Mouse (Mus musculus) midbrain, postnatal 0 days (tissue): Measurements from ENCODE around the gene Lhpp. TPM values are rescaled to one million over a fixed set of nuclear protein-coding genes. Genes with fewer than 3 reads are reported as not detected.

Source experiments
- ATAC-seq: fragments of 200-750 bp; cut with Nextera tagmentation; 2 replicates; pipeline ENCODE4 v1.8.0; 2017; ENCODE audit warnings: moderate number of reproducible peaks, mild to moderate bottlenecking, moderate TSS enrichment, moderate library complexity; ENCODE audit not compliant: low FRiP score
- DNase-seq: peaks from one replicate; pipeline ENCODE4 v3.0.0-alpha.2; 2015; ENCODE audit warnings: low spot score
- H3K27ac ChIP-seq: fragments of 300-500 bp; sonication (generic); 2 replicates; pipeline ENCODE4 v1.5.1; 2014; ENCODE audit warnings: low read depth, mild to moderate bottlenecking, low read length, mixed read lengths
- H3K27me3 ChIP-seq: fragments of 300-500 bp; sonication (generic); 2 replicates; pipeline ENCODE4 v1.6.1; 2014; ENCODE audit warnings: low read length, control low read depth, mixed read lengths; ENCODE audit not compliant: insufficient read depth
- H3K36me3 ChIP-seq: fragments of 300-500 bp; sonication (generic); 2 replicates; pipeline ENCODE4 v1.6.1; 2014; ENCODE audit warnings: low read length, control low read depth, mixed read lengths; ENCODE audit not compliant: insufficient read depth
- H3K4me1 ChIP-seq: fragments of 300-500 bp; sonication (generic); 2 replicates; pipeline ENCODE4 v1.6.1; 2014; ENCODE audit warnings: mild to moderate bottlenecking, control low read depth, antibody characterized with exemption, low read length, mixed read lengths; ENCODE audit not compliant: insufficient read depth
- H3K4me2 ChIP-seq: fragments of 300-500 bp; sonication (generic); 2 replicates; pipeline ENCODE4 v1.6.1; 2014; ENCODE audit warnings: low read depth, mild to moderate bottlenecking, low read length, mixed read lengths; ENCODE audit not compliant: poor library complexity, severe bottlenecking
- H3K4me3 ChIP-seq: fragments of 300-500 bp; sonication (generic); 2 replicates; pipeline ENCODE4 v1.5.1; 2014; ENCODE audit warnings: low read depth, mild to moderate bottlenecking, low read length, moderate library complexity
- H3K9ac ChIP-seq: fragments of 300-500 bp; sonication (generic); replicated peaks from 2 replicates; pipeline ENCODE4 v1.6.1; 2014; ENCODE audit warnings: mild to moderate bottlenecking, low read length, moderate library complexity, mixed read lengths; ENCODE audit not compliant: poor library complexity, severe bottlenecking
- H3K9me3 ChIP-seq: fragments of 300-500 bp; sonication (generic); 2 replicates; pipeline ENCODE4 v1.6.1; 2016; ENCODE audit warnings: low read length, control low read depth
- CTCF ChIP-seq: IDR thresholded peaks from 2 replicates; pipeline ENCODE4 v1.5.1; 2016; ENCODE audit warnings: antibody characterized with exemption, mild to moderate bottlenecking
- whole genome bisulfite sequencing: fragments of 180-500 bp; shearing (Covaris S2); extraction: QIAGEN DNeasy Blood & Tissue Kit; methylation state at CpG from one replicate; pipeline ENCODE4 v1.1.7; 2014; 5-methylcytosine and 5-hydroxymethylcytosine counted together
- polyA plus RNA-seq: library from polyadenylated mRNA; unstranded; fragments of >200 nt; fragmentation: Nextera tagmentation; extraction: Ambion mirVana; gene quantifications from 2 replicates; pipeline ENCODE4 v1.2.1, GENCODE M21; 2015
- total RNA-seq: library from RNA; depleted of rRNA; stranded (reverse); fragments of >200 nt; gene quantifications from 2 replicates; pipeline ENCODE4 v1.2.3, GENCODE M21; 2014

Gene Lhpp
- total and polyA plus RNA-seq, 2 experiments from 2014 or later = 36.2 to 59.2 TPM

DNA sequence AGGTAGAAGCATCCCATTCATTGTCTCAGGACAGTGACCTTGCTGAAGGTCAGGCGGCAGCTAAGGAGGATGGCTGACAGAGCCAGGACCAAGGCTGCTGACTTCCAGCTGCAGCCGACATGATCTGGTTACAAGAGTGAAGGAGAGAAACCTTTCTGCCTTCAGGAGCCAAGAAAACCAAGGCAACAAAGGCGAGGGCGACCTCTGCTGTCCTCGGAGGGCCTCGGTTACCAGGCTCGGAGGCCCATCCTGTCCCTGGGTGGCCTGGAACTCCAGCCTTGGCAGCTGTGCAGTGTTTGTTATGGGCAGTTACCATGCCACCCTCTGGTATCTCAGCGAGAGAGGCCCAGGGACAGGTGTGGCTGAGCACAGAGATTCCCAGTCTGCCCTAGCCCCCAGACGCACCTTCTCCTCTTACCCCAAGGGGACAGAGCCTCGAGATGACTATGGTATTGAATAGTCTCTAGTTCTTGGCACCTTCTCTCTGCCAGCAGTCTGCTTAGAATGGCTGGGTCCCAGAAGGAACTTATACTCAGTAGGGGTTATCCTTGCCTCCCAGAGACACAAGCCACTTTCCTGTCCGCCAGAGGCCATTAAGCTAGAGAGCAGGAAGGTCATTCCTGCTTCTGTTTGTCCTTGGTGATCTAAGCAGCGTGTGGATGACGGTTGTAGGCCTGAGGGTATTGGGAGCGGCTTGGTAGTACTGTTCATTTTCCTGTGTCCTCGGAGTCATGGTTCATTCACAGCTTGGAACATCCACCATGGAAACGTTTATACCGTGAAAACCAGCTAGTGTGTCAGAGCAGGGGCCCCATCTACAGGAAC is 63.7 kb downstream of the Lhpp start:
- H3K9ac ChIP-seq = no peak overlapping the region
- ATAC-seq (no peak), DNase-seq (peak; percentile 67)
- 0 out of 2 replicates have a peak overlapping the region, but pooled peaks have one; percentile 1 for H3K27ac ChIP-seq
- H3K9me3 ChIP-seq = no peaks in the 10 kb centered on the region
- TF ChIP-seq CTCF = 0 out of 2 replicates have a peak, but pooled peaks have one; percentile 24
- 59% methylated on average over 17 of the region's 17 CpGs for WGBS
- H3K4me3 ChIP-seq = no peak overlapping the region
- no peaks in the 10 kb centered on the region; the same call in 1 of the 2 replicates for H3K4me1 ChIP-seq
- no peak overlapping the region for H3K4me2 ChIP-seq
- H3K27me3 ChIP-seq = no peaks in the 10 kb centered on the region
- H3K36me3 ChIP-seq = no peaks in the 10 kb centered on the region

DNA sequence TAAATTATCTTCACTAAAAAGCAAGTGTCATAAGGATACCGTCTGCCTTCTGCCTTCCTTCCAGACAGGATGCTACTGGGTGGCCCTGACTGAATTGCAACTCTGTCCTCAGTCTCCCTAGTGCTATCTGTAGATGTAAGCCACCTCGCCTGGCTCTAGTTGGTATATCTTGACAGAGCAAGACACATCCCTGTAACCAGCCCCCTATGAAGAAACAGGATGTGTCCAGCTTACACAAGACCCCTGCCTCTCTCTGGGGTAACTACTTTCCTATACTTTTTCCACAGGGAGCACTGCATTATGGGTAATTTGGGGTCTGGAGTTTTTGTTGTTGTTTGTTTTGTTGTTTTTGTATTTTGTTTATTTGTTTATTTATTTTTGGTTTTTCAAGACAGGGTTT is 65.5 kb downstream of the Lhpp start:
- Histone ChIP-seq H3K27ac (no peak overlapping the region), H3K4me3 (no peak overlapping the region), H3K9ac (no peak overlapping the region), H3K9me3 (no peaks in the 10 kb centered on the region), H3K4me1 (no peaks in the 10 kb centered on the region), H3K27me3 (no peaks in the 10 kb centered on the region), H3K4me2 (no peak overlapping the region), H3K36me3 (no peaks in the 10 kb centered on the region)
- 90% methylated on average over 2 of the region's 2 CpGs for WGBS
- DNase-seq (no peak), ATAC-seq (no peak)
- no peak for TF ChIP-seq CTCF

DNA sequence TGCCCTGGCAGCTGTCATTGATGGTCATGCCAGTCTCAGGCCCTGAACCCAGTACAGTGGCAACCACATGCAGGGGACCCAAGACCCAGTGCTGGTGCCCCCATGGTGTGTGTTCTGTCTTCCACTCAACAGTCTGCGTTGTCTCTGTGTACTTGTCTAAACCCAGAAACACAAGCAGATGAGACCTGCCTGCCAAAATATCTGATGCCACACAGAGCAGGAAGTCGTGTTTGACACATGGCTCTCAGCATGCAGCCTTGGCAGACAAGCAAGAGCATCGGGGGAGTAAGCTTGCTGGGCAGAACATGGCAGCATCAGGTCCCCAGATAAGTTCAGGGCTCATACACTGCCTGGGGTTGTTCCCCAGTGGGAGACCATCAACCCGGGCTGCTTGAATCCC is 68.7 kb downstream of the Lhpp start:
- H3K4me3 ChIP-seq = no peak overlapping the region
- no peaks in the 10 kb centered on the region for H3K4me1 ChIP-seq
- no peaks in the 10 kb centered on the region for H3K36me3 ChIP-seq
- H3K4me2 ChIP-seq = no peak overlapping the region
- H3K27me3 ChIP-seq = no peaks in the 10 kb centered on the region
- WGBS = 66% methylated on average over 4 of the region's 4 CpGs
- peak; percentile 53 for DNase-seq
- H3K9me3 ChIP-seq = no peaks in the 10 kb centered on the region
- no peak for ATAC-seq
- no peak overlapping the region for H3K27ac ChIP-seq
- no peak for TF ChIP-seq CTCF
- H3K9ac ChIP-seq = no peak overlapping the region

DNA sequence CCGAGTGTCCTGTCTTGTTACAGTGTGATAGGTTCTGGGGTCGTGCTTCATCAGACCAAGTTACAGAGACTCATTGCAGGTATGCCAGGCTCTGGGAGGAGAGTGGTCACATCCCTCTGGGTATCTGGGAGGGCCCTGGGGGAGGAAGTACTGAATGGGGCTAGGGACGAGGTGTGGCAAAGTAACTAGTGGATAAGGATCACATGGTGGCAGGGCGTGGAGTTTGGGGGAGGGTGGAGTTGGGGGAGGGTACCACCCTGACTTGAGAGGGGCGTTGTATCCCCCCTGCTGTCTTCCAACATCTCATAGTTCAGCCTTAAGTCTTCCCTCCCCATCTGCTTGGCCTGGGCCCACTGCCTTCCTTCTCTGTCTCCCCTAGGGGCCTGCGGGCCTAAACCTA is 69.1 kb downstream of the Lhpp start:
- no peak for TF ChIP-seq CTCF
- H3K4me2 ChIP-seq = no peak overlapping the region
- H3K27me3 ChIP-seq = no peaks in the 10 kb centered on the region
- H3K36me3 ChIP-seq = no peaks in the 10 kb centered on the region
- H3K27ac ChIP-seq = no peak overlapping the region
- 78% methylated on average over 6 of the region's 6 CpGs for WGBS
- H3K9me3 ChIP-seq = no peaks in the 10 kb centered on the region
- H3K4me3 ChIP-seq = no peak overlapping the region
- DNase-seq (no peak), ATAC-seq (no peak)
- no peaks in the 10 kb centered on the region for H3K4me1 ChIP-seq
- H3K9ac ChIP-seq = no peak overlapping the region

DNA sequence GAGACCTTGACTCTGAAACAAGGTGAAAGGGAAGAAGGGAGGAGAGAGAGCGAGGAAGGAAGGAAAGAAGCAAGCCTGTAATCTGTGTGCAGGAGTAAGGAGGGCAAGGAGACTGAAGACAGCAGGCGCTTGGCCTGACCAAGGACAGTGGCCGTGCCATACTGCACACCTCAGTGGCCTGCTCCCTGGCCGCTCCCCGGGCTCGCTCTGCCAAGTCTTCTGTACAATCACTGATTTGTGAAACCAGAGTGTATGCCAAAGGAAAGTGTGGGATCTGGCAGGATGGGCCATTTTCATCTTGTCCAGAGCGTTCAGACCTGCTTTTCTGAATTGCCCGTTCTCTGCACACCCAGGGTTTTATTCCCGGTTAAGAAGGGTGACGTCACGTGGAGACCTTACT is 70.9 kb downstream of the Lhpp start:
- DNase-seq = peak; percentile 36
- no peaks in the 10 kb centered on the region for H3K27me3 ChIP-seq
- no peak overlapping the region for H3K9ac ChIP-seq
- no peak overlapping the region for H3K4me2 ChIP-seq
- H3K4me1 ChIP-seq = no peaks in the 10 kb centered on the region
- WGBS = 82% methylated on average over 11 of the region's 11 CpGs
- H3K9me3 ChIP-seq = no peaks in the 10 kb centered on the region
- H3K27ac ChIP-seq = no peak overlapping the region
- TF ChIP-seq CTCF = no peak
- no peak overlapping the region for H3K4me3 ChIP-seq
- ATAC-seq = no peak
- no peaks in the 10 kb centered on the region for H3K36me3 ChIP-seq

DNA sequence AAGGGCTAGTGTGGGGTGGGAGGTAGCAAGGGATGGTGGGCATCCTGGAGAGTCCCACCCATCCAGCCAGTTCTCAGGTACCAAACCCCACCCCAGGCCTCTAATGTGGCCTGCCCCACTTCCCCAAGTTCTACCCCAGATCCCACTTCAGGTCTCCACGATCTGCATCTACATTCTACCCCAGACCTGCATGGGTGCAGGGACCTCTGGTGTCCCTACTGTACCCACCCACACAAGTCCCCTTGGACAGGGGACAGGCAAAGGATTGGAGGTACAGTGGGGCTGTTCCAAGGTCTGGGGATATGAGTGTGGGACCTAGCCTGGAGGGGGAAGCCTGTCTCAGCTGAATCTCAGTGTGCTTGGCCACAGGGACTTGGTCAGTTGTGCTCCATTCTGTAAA is 71.4 kb downstream of the Lhpp start:
- no peak for TF ChIP-seq CTCF
- WGBS = 80% methylated on average over 1 of the region's 1 CpGs

More for the DNA sequence above, 71.4 kb downstream of the Lhpp start:
- Histone ChIP-seq H3K27me3 (no peaks in the 10 kb centered on the region), H3K4me2 (no peak overlapping the region), H3K4me3 (no peak overlapping the region), H3K27ac (no peak overlapping the region), H3K9me3 (no peaks in the 10 kb centered on the region), H3K36me3 (no peaks in the 10 kb centered on the region), H3K4me1 (no peaks in the 10 kb centered on the region), H3K9ac (no peak overlapping the region)
- ATAC-seq (no peak), DNase-seq (no peak)
